Mouse (Mus musculus) cerebellum, adult 2 months (tissue): Measurements from ENCODE around the gene Ankrd33.

Source experiments
- CTCF ChIP-seq: fragments of 200-500 bp; IDR thresholded peaks from 2 replicates; pipeline ENCODE4 v1.5.1; 2011; ENCODE audit warnings: low read depth, mild to moderate bottlenecking, control low read depth, low read length, moderate library complexity, borderline replicate concordance; ENCODE audit not compliant: insufficient read depth
- POLR2A ChIP-seq: fragments of 200-500 bp; IDR thresholded peaks from 2 replicates; pipeline ENCODE4 v1.6.1; 2011; ENCODE audit warnings: low read length, control low read depth, borderline replicate concordance; ENCODE audit not compliant: insufficient read depth

DNA sequence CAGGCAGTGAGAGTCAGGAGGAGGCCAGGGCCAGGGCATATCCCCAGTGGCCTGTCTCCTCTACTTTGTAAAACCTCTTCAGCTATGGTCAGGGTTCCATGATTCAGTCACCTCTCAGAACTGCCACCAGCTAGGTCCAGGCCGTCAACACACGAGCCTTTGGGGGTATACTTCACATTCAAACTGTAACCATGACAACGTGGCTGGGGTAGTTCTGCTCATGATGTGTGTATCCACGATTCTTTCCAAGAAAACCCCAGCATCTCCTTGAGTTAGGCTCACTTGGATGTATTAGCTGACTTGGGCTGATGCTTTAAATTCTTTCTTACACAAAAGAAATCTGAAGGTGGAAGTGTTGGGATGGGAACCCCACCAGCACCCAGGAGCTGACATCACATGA is 27.3 kb upstream of the Ankrd33 start:
- TF ChIP-seq CTCF (no peak), POLR2A (no peak)
